Mouse (Mus musculus): ENCODE measurements around the gene Lifr. TPM values are rescaled to one million over a fixed set of nuclear protein-coding genes. Genes with fewer than 3 reads are reported as not detected.

The Lifr gene
- polyA plus RNA-seq (2015; fragmentation: Nextera tagmentation; extraction: Ambion mirVana) = 19.8 and 20.3 TPM in 2 replicates

- Histone ChIP-seq H3K36me3 (no peaks in the 10 kb centered on the region), H3K4me1 (peaks cover 5% of the 10 kb centered on the region; the same call in 1 of the 2 replicates), H3K27me3 (replicated peaks) (no peaks in the 10 kb centered on the region), H3K9ac (no peak within 1 kb of the TSS), H3K4me3 (replicated peaks) (no peak within 1 kb of the TSS), H3K9me3 (no peaks in the 10 kb centered on the region), H3K27ac (no peak within 1 kb of the TSS), H3K4me2 (no peak within 1 kb of the TSS)
- 72% methylated on average over 8 of the region's 8 CpGs for WGBS
- no peak for ATAC-seq (ENCODE audit: insufficient read depth, low FRiP score, low read depth)
Measured at GRCm38 (mm10) chr15:7090211-7090765, at the start of gene Lifr. Lifr (plus strand) TSS chr15:7090614.

GRCm38 (mm10) chr15:7044081-7044749 lies 46.2 kb upstream of the Lifr start:
- Histone ChIP-seq H3K27ac (no peak overlapping the region), H3K4me2 (no peak overlapping the region), H3K4me1 (no peaks in the 10 kb centered on the region), H3K9me3 (no peaks in the 10 kb centered on the region), H3K4me3 (replicated peaks) (no peak overlapping the region), H3K9ac (no peak overlapping the region), H3K36me3 (no peaks in the 10 kb centered on the region), H3K27me3 (replicated peaks) (no peaks in the 10 kb centered on the region)
- ATAC-seq (ENCODE audit: insufficient read depth, low FRiP score, low read depth) = no peak
- WGBS = 40% methylated on average over 11 of the region's 11 CpGs

GRCm38 (mm10) chr15:7045056-7045455 lies 45.4 kb upstream of the Lifr start:
- Histone ChIP-seq H3K4me3 (replicated peaks) (no peak overlapping the region), H3K9ac (no peak overlapping the region), H3K4me1 (no peaks in the 10 kb centered on the region), H3K4me2 (no peak overlapping the region), H3K36me3 (no peaks in the 10 kb centered on the region), H3K9me3 (no peaks in the 10 kb centered on the region), H3K27me3 (replicated peaks) (no peaks in the 10 kb centered on the region), H3K27ac (no peak overlapping the region)
- no peak for ATAC-seq (ENCODE audit: insufficient read depth, low FRiP score, low read depth)
- WGBS = 80% methylated on average over 4 of the region's 4 CpGs

GRCm38 (mm10) chr15:7047931-7048330 lies 42.5 kb upstream of the Lifr start:
- 49% methylated on average over 3 of the region's 3 CpGs for WGBS
- H3K4me1 ChIP-seq = no peaks in the 10 kb centered on the region
- no peak overlapping the region for H3K4me2 ChIP-seq
- no peak overlapping the region for H3K9ac ChIP-seq
- H3K36me3 ChIP-seq = no peaks in the 10 kb centered on the region
- no peaks in the 10 kb centered on the region for H3K9me3 ChIP-seq
- no peaks in the 10 kb centered on the region for H3K27me3 ChIP-seq (replicated peaks)
- no peak overlapping the region for H3K4me3 ChIP-seq (replicated peaks)
- no peak overlapping the region for H3K27ac ChIP-seq
- no peak for ATAC-seq (ENCODE audit: insufficient read depth, low FRiP score, low read depth)

GRCm38 (mm10) chr15:7048916-7049315 lies 41.5 kb upstream of the Lifr start:
- no peaks in the 10 kb centered on the region for H3K4me1 ChIP-seq
- no peak overlapping the region for H3K4me3 ChIP-seq (replicated peaks)
- 49% methylated on average over 8 of the region's 8 CpGs for WGBS
- H3K27ac ChIP-seq = no peak overlapping the region
- ATAC-seq (ENCODE audit: insufficient read depth, low FRiP score, low read depth) = no peak
- H3K9me3 ChIP-seq = no peaks in the 10 kb centered on the region
- no peaks in the 10 kb centered on the region for H3K36me3 ChIP-seq
- no peak overlapping the region for H3K4me2 ChIP-seq
- H3K27me3 ChIP-seq (replicated peaks) = no peaks in the 10 kb centered on the region
- no peak overlapping the region for H3K9ac ChIP-seq

- no peaks in the 10 kb centered on the region for H3K27me3 ChIP-seq (replicated peaks)
- H3K27ac ChIP-seq = no peak overlapping the region
- H3K36me3 ChIP-seq = no peaks in the 10 kb centered on the region
- no peaks in the 10 kb centered on the region for H3K9me3 ChIP-seq
- no peak overlapping the region for H3K4me2 ChIP-seq
- no peak overlapping the region for H3K9ac ChIP-seq
- H3K4me1 ChIP-seq = no peaks in the 10 kb centered on the region
- 69% methylated on average over 2 of the region's 2 CpGs for WGBS
- H3K4me3 ChIP-seq (replicated peaks) = no peak overlapping the region
- no peak for ATAC-seq (ENCODE audit: insufficient read depth, low FRiP score, low read depth)
Measured at GRCm38 (mm10) chr15:7051666-7052065, 38.7 kb upstream of the Lifr start.

GRCm38 (mm10) chr15:7052117-7052516 lies 38.3 kb upstream of the Lifr start:
- no peak overlapping the region for H3K27ac ChIP-seq
- H3K9me3 ChIP-seq = no peaks in the 10 kb centered on the region
- H3K9ac ChIP-seq = no peak overlapping the region
- 79% methylated on average over 2 of the region's 2 CpGs for WGBS
- H3K4me1 ChIP-seq = no peaks in the 10 kb centered on the region
- H3K36me3 ChIP-seq = no peaks in the 10 kb centered on the region
- no peak for ATAC-seq (ENCODE audit: insufficient read depth, low FRiP score, low read depth)
- no peaks in the 10 kb centered on the region for H3K27me3 ChIP-seq (replicated peaks)
- H3K4me3 ChIP-seq (replicated peaks) = no peak overlapping the region
- H3K4me2 ChIP-seq = no peak overlapping the region

- H3K4me1 ChIP-seq = no peaks in the 10 kb centered on the region
- 70% methylated on average over 3 of the region's 3 CpGs for WGBS
- no peak for ATAC-seq (ENCODE audit: insufficient read depth, low FRiP score, low read depth)
Measured at GRCm38 (mm10) chr15:7056851-7057250, 33.6 kb upstream of the Lifr start.

GRCm38 (mm10) chr15:7060522-7060921 lies 29.9 kb upstream of the Lifr start:
- H3K9me3 ChIP-seq = no peaks in the 10 kb centered on the region
- no peaks in the 10 kb centered on the region for H3K4me1 ChIP-seq
- H3K9ac ChIP-seq = no peak overlapping the region
- no peak overlapping the region for H3K4me3 ChIP-seq (replicated peaks)
- H3K27me3 ChIP-seq (replicated peaks) = no peaks in the 10 kb centered on the region
- no peak overlapping the region for H3K27ac ChIP-seq
- no peaks in the 10 kb centered on the region for H3K36me3 ChIP-seq
- WGBS = 63% methylated on average over 2 of the region's 2 CpGs
- ATAC-seq (ENCODE audit: insufficient read depth, low FRiP score, low read depth) = no peak
- H3K4me2 ChIP-seq = no peak overlapping the region

More at GRCm38 (mm10) chr15:7056851-7057250, 33.6 kb upstream of the Lifr start:
- Histone ChIP-seq H3K9me3 (no peaks in the 10 kb centered on the region), H3K27ac (no peak overlapping the region), H3K4me2 (no peak overlapping the region), H3K4me3 (replicated peaks) (no peak overlapping the region), H3K36me3 (no peaks in the 10 kb centered on the region), H3K9ac (no peak overlapping the region), H3K27me3 (replicated peaks) (no peaks in the 10 kb centered on the region)

- Histone ChIP-seq H3K4me3 (replicated peaks) (no peak overlapping the region), H3K27me3 (replicated peaks) (no peaks in the 10 kb centered on the region), H3K9me3 (no peaks in the 10 kb centered on the region), H3K27ac (no peak overlapping the region), H3K9ac (no peak overlapping the region), H3K4me1 (no peaks in the 10 kb centered on the region), H3K36me3 (no peaks in the 10 kb centered on the region), H3K4me2 (no peak overlapping the region)
- 72% methylated on average over 4 of the region's 4 CpGs for WGBS
- ATAC-seq (ENCODE audit: insufficient read depth, low FRiP score, low read depth) = no peak
Measured at GRCm38 (mm10) chr15:7061995-7062697, 28.3 kb upstream of the Lifr start.

- H3K4me3 ChIP-seq (replicated peaks) = no peak overlapping the region
- H3K4me1 ChIP-seq = no peaks in the 10 kb centered on the region
- no peaks in the 10 kb centered on the region for H3K9me3 ChIP-seq
- no peaks in the 10 kb centered on the region for H3K27me3 ChIP-seq (replicated peaks)
- H3K9ac ChIP-seq = no peak overlapping the region
- ATAC-seq (ENCODE audit: insufficient read depth, low FRiP score, low read depth) = no peak
- 97% methylated on average over 1 of the region's 1 CpGs for WGBS
- no peak overlapping the region for H3K27ac ChIP-seq
- H3K4me2 ChIP-seq = no peak overlapping the region
- H3K36me3 ChIP-seq = no peaks in the 10 kb centered on the region
Measured at GRCm38 (mm10) chr15:7062698-7063009, 27.8 kb upstream of the Lifr start.

GRCm38 (mm10) chr15:7063521-7064240 lies 26.7 kb upstream of the Lifr start:
- H3K9ac ChIP-seq = no peak overlapping the region
- H3K4me3 ChIP-seq (replicated peaks) = no peak overlapping the region
- no peak for ATAC-seq (ENCODE audit: insufficient read depth, low FRiP score, low read depth)
- H3K9me3 ChIP-seq = no peaks in the 10 kb centered on the region
- 68% methylated on average over 9 of the region's 9 CpGs for WGBS
- H3K36me3 ChIP-seq = no peaks in the 10 kb centered on the region
- H3K4me2 ChIP-seq = no peak overlapping the region
- H3K27me3 ChIP-seq (replicated peaks) = no peaks in the 10 kb centered on the region
- no peak overlapping the region for H3K27ac ChIP-seq
- H3K4me1 ChIP-seq = no peaks in the 10 kb centered on the region
